Mouse (Mus musculus) kidney, postnatal 0 days (tissue): ENCODE results near the gene Abcc4. TPM values are rescaled to one million over a fixed set of nuclear protein-coding genes. Genes with fewer than 3 reads are reported as not detected.
A peak's percentile ranks its signal among the peaks of the same experiment; 100 is the strongest.

Source experiments
- ATAC-seq: fragments of 200-750 bp; cut with Nextera tagmentation; replicated peaks from 2 replicates; pipeline ENCODE4 v1.8.0; 2017; ENCODE audit warnings: low read depth, moderate number of reproducible peaks, moderate TSS enrichment, moderate library complexity; ENCODE audit not compliant: low FRiP score
- DNase-seq: peaks from one replicate; pipeline ENCODE4 v3.0.0-alpha.2; 2016; ENCODE audit warnings: low spot score
- H3K27ac ChIP-seq: fragments of 300-500 bp; sonication (generic); 2 replicates; pipeline ENCODE4 v1.5.1; 2014; ENCODE audit warnings: mild to moderate bottlenecking
- H3K27me3 ChIP-seq: fragments of 300-500 bp; sonication (generic); 2 replicates; pipeline ENCODE4 v1.6.1; 2014; ENCODE audit warnings: low read length, mixed read lengths; ENCODE audit not compliant: insufficient read depth
- H3K36me3 ChIP-seq: fragments of 300-500 bp; sonication (generic); 2 replicates; pipeline ENCODE4 v1.6.1; 2014; ENCODE audit warnings: low read length, mixed read lengths; ENCODE audit not compliant: insufficient read depth
- H3K4me1 ChIP-seq: fragments of 300-500 bp; sonication (generic); replicated peaks from 2 replicates; pipeline ENCODE4 v1.6.1; 2014; ENCODE audit warnings: antibody characterized with exemption, low read length, mixed read lengths; ENCODE audit not compliant: insufficient read depth
- H3K4me2 ChIP-seq: fragments of 300-500 bp; sonication (generic); 2 replicates; pipeline ENCODE4 v1.6.1; 2014; ENCODE audit warnings: mild to moderate bottlenecking, low read length, moderate library complexity, mixed read lengths
- H3K4me3 ChIP-seq: fragments of 300-500 bp; sonication (generic); replicated peaks from 2 replicates; pipeline ENCODE4 v1.5.1; 2014; ENCODE audit warnings: low read depth, low read length
- H3K9ac ChIP-seq: fragments of 300-500 bp; sonication (generic); 2 replicates; pipeline ENCODE4 v1.6.1; 2014; ENCODE audit warnings: low read depth, low read length
- H3K9me3 ChIP-seq: fragments of 300-500 bp; sonication (generic); replicated peaks from 2 replicates; pipeline ENCODE4 v1.6.1; 2016; ENCODE audit warnings: low read length, inconsistent platforms, mixed read lengths
- CTCF ChIP-seq: IDR thresholded peaks from 2 replicates; pipeline ENCODE4 v1.5.1; 2016; ENCODE audit warnings: antibody characterized with exemption, low read depth, mild to moderate bottlenecking, moderate library complexity
- WGBS: fragments of 180-500 bp; shearing (Covaris S2); extraction: QIAGEN DNeasy Blood & Tissue Kit; methylation state at CpG from one replicate; pipeline ENCODE4 v1.1.7; 2014; 5-methylcytosine and 5-hydroxymethylcytosine counted together
- polyA plus RNA-seq: library from polyadenylated mRNA; unstranded; fragments of >200 nt; fragmentation: Nextera tagmentation; extraction: Ambion mirVana; gene quantifications from 2 replicates; pipeline ENCODE4 v1.2.1, GENCODE M21; 2015

The Abcc4 gene
- polyA plus RNA-seq, 1 experiment from 2014 or later, result 6.9 TPM

DNA sequence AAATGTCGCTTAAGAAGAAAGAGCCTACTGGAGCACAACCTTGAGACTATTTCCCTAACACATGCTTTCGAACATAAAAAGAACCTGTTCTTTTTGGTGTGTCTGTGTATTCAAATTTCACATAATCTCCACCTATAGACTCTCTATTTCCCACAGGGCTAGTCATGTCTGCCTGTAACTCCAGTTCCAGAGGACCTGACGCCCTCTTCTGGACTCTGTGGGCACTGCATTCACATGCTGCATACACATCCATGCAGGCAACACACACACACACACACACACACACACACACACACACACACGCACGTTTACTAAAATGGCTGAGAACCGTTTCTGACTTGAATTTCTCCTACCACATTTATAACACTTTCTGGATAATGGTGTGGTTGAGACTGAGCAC is 220.4 kb downstream of the Abcc4 start:
- H3K27me3 ChIP-seq, result no peaks in the 10 kb centered on the region
- no peak for DNase-seq
- H3K4me1 ChIP-seq, result no peaks in the 10 kb centered on the region
- no peak for ATAC-seq
- H3K9me3 ChIP-seq, result no peaks in the 10 kb centered on the region
- no peak overlapping the region for H3K9ac ChIP-seq
- WGBS, result 94% methylated on average over 6 of the region's 6 CpGs
- no peak for TF ChIP-seq CTCF
- no peak overlapping the region for H3K4me2 ChIP-seq
- no peak overlapping the region for H3K27ac ChIP-seq
- H3K36me3 ChIP-seq, result 0 out of 2 replicates have a peak, but pooled peaks cover 2% of the 10 kb centered on the region
- H3K4me3 ChIP-seq, result no peak overlapping the region

- WGBS, result 84% methylated on average over 5 of the region's 5 CpGs
- ATAC-seq (no peak), DNase-seq (no peak)
- Histone ChIP-seq H3K27me3 (no peaks in the 10 kb centered on the region), H3K36me3 (0 out of 2 replicates have a peak, but pooled peaks cover 2% of the 10 kb centered on the region), H3K9ac (no peak overlapping the region), H3K9me3 (no peaks in the 10 kb centered on the region), H3K27ac (no peak overlapping the region), H3K4me2 (no peak overlapping the region), H3K4me3 (no peak overlapping the region), H3K4me1 (no peaks in the 10 kb centered on the region)
- no peak for TF ChIP-seq CTCF
These were observed 223.7 kb downstream of the Abcc4 start for GRCm38 (mm10) chr14:118482320-118482719.

DNA sequence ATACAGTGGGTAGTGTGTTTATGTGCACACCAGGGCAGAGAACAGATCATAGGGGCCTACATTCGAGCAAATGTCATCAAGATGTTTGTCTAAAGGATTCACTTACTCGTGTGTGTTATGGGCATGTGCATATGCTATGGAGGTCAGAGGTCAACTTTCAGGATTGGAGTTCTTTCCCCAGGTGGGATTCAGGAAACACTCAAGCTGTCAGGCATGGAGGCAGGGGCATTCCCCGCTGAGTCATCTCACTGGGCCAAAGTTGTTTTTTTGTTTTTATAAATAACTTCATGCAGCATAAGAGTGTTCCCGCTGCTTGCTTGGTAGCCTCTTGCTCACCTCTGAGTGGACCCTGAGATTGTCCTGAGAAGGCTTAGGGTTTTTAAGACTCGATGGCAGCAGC is 224.2 kb downstream of the Abcc4 start:
- no peak for TF ChIP-seq CTCF
- no peak overlapping the region for H3K4me2 ChIP-seq
- H3K27me3 ChIP-seq, result no peaks in the 10 kb centered on the region
- no peaks in the 10 kb centered on the region for H3K9me3 ChIP-seq
- H3K4me1 ChIP-seq, result no peaks in the 10 kb centered on the region
- DNase-seq, result no peak
- H3K36me3 ChIP-seq, result 0 out of 2 replicates have a peak, but pooled peaks cover 2% of the 10 kb centered on the region
- 69% methylated on average over 5 of the region's 5 CpGs for whole genome bisulfite sequencing
- no peak overlapping the region for H3K9ac ChIP-seq
- no peak overlapping the region for H3K27ac ChIP-seq
- no peak for ATAC-seq
- H3K4me3 ChIP-seq, result no peak overlapping the region

GRCm38 (mm10) chr14:118476329-118476728 is 229.7 kb downstream of the Abcc4 start:
- Histone ChIP-seq H3K9me3 (no peaks in the 10 kb centered on the region), H3K4me2 (no peak overlapping the region), H3K27me3 (peaks cover 4% of the 10 kb centered on the region; the same call in 1 of the 2 replicates), H3K9ac (no peak overlapping the region), H3K4me1 (no peaks in the 10 kb centered on the region), H3K4me3 (no peak overlapping the region), H3K27ac (no peak overlapping the region), H3K36me3 (no peaks in the 10 kb centered on the region)
- DNase-seq (no peak), ATAC-seq (no peak)
- no peak for TF ChIP-seq CTCF
- 82% methylated on average over 3 of the region's 3 CpGs for WGBS

- TF ChIP-seq CTCF, result no peak
- no peak for ATAC-seq
- H3K9me3 ChIP-seq, result no peaks in the 10 kb centered on the region
These were observed 230.9 kb downstream of the Abcc4 start for GRCm38 (mm10) chr14:118475100-118475454.

DNA sequence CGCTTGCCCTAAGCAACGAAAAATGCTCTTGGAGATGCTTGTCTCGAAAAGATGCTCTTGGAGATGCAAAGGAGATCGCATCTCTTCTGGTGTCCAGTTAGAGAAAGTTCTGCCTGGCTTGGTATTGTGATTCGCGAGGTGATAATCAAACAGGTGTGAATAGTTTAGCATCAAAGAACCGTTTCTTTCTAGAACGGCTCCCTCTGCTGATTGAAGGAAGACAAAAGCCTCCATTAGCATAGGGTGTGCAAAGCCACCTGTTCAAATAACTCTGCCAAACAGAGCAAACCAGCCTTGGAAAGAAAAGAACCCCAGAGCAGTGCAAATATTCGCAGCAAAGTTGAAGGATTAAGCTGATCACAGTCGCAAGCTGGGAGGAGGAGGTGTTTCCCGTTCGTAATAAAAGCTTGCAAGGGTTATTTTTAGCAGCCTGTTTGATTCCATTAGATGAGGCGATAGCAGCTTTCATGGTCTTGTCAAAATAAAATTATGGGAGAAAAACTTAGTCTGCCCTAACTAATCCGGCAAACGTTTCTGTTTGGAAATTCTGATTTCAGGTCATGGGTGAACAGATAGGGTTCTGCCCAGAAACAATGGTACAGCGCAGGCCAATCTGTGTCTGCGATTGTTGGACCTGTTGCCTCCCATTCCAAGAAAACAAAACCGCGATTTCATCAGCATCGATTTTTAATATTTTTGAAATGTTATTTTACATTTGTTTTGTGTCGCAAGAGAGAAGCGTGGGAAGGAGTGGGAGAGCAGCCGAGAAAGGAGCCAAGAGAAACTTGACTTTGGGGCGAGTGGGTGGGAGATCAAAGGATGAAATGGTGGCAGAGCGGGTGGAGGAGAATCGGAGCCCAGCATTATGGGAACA is 231.6 kb downstream of the Abcc4 start:
- peak overlapping the region; percentile 40; the same call in 1 of the 2 replicates for H3K9ac ChIP-seq
- H3K9me3 ChIP-seq, result no peaks in the 10 kb centered on the region
- no peak overlapping the region for H3K27ac ChIP-seq
- DNase-seq (peak; percentile 43), ATAC-seq (no peak)
- H3K36me3 ChIP-seq, result no peaks in the 10 kb centered on the region
- peak overlapping the region; percentile 47 for H3K4me3 ChIP-seq
- peaks cover 4% of the 10 kb centered on the region; the same call in 1 of the 2 replicates for H3K27me3 ChIP-seq
- no peaks in the 10 kb centered on the region for H3K4me1 ChIP-seq
- peak; percentile 32; the same call in 1 of the 2 replicates for TF ChIP-seq CTCF
- H3K4me2 ChIP-seq, result peak overlapping the region; percentile 95
- WGBS, result 14% methylated on average over 26 of the region's 26 CpGs

More at GRCm38 (mm10) chr14:118475100-118475454, 230.9 kb downstream of the Abcc4 start:
- H3K4me3 ChIP-seq, result no peak overlapping the region
- 56% methylated on average over 5 of the region's 7 CpGs for WGBS
- no peaks in the 10 kb centered on the region for H3K4me1 ChIP-seq
- no peak overlapping the region for H3K4me2 ChIP-seq
- no peak overlapping the region for H3K27ac ChIP-seq
- H3K9ac ChIP-seq, result no peak overlapping the region
- H3K36me3 ChIP-seq, result no peaks in the 10 kb centered on the region
- peaks cover 4% of the 10 kb centered on the region; the same call in 1 of the 2 replicates for H3K27me3 ChIP-seq
- no peak for DNase-seq
